Mouse (Mus musculus): ENCODE measurements around the gene Mcam. TPM values are rescaled to one million over a fixed set of nuclear protein-coding genes. Genes with fewer than 3 reads are reported as not detected.
A peak's percentile ranks its signal among the peaks of the same experiment; 100 is the strongest.

The Mcam gene
- total and polyA plus RNA-seq, 2 experiments from 2014 or later, result 54.2 to 190 TPM

DNA sequence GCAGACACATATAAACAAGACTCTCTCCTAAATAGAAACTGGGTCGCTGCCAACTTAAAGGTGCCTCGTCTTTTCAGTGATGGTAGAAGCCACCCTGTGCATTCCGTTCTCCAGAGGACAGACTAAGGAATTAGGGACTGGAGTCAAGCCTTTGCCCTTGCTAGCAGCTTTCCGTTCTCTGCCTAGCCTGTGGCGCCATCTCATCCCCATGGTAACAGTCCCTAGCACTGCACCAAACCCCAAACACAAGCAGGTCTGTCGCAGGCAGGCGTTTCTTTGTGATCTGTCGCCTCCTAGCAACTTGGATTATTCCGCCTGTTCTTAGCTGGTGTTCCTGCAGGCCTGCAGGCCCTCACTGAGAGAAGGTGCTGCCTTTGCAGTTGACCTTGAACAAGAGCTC lies 37.7 kb upstream of the Mcam start:
- H3K36me3 ChIP-seq (replicated peaks; ENCODE audit: control insufficient read depth, insufficient read depth, low read length), result peaks cover 40% of the 10 kb centered on the region
- ATAC-seq (ENCODE audit: insufficient read depth, low read depth) (peak; percentile 78), DNase-seq (ENCODE audit: low spot score) (peak; percentile 84)
- H3K4me2 ChIP-seq (ENCODE audit: low read depth, low read length), result no peak overlapping the region
- peak overlapping the region; percentile 93 for H3K27ac ChIP-seq (ENCODE audit: low read depth)
- H3K9ac ChIP-seq (replicated peaks; ENCODE audit: low read depth, low read length), result no peak overlapping the region
- peaks cover 6% of the 10 kb centered on the region; the same call in 1 of the 2 replicates for H3K4me1 ChIP-seq (ENCODE audit: control insufficient read depth, insufficient read depth)
- no peaks in the 10 kb centered on the region for H3K9me3 ChIP-seq (replicated peaks; ENCODE audit: control insufficient read depth, low read length)
- TF ChIP-seq EP300 (IDR thresholded peaks at IDR 0.05; ENCODE audit: low read depth) (no peak), CTCF (IDR thresholded peaks at IDR 0.05; ENCODE audit: low read depth) (no peak; the same call in 1 of the 2 replicates)
- no peaks in the 10 kb centered on the region for H3K27me3 ChIP-seq (ENCODE audit: control insufficient read depth, insufficient read depth, low read length)
- H3K4me3 ChIP-seq (ENCODE audit: low read depth, low read length), result no peak overlapping the region
- 21% methylated on average over 9 of the region's 9 CpGs for WGBS

DNA sequence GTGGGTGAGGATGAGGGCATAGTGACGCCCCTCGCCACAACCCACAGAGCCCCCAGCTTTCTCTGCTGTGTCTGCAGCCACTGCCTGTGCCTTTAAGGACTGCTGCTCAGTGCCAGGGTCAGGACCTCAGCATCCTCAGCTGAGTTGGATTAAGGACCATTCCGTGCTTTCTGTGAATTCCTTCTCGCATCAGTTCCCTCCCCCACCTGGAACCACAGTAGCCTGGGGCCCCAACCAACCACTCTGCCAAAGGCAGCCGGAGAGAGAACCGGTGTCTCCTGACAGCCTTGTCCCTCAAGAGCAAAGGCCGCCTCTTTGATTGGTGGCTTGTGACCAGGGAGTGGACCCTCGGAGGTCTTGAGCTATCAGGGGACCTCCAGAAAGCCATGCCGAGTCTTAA lies 32.8 kb upstream of the Mcam start, which contains the start of gene Mfrp:
Gene Mfrp (plus strand): TSS at position 240 of the 400 bp plus-strand sequence.
- Histone ChIP-seq H3K27me3 (ENCODE audit: control insufficient read depth, insufficient read depth, low read length) (no peaks in the 10 kb centered on the region), H3K36me3 (replicated peaks; ENCODE audit: control insufficient read depth, insufficient read depth, low read length) (no peaks in the 10 kb centered on the region), H3K4me3 (ENCODE audit: low read depth, low read length) (no peak within 1 kb of the TSS), H3K9ac (replicated peaks; ENCODE audit: low read depth, low read length) (no peak within 1 kb of the TSS), H3K27ac (ENCODE audit: low read depth) (no peak within 1 kb of the TSS), H3K9me3 (replicated peaks; ENCODE audit: control insufficient read depth, low read length) (no peaks in the 10 kb centered on the region), H3K4me1 (ENCODE audit: control insufficient read depth, insufficient read depth) (peaks cover 6% of the 10 kb centered on the region; the same call in 1 of the 2 replicates), H3K4me2 (ENCODE audit: low read depth, low read length) (no peak within 1 kb of the TSS)
- TF ChIP-seq EP300 (IDR thresholded peaks at IDR 0.05; ENCODE audit: low read depth) (no peak), CTCF (IDR thresholded peaks at IDR 0.05; ENCODE audit: low read depth) (no peak)
- no peak for DNase-seq (ENCODE audit: low spot score)
- WGBS, result 76% methylated on average over 9 of the region's 9 CpGs
- ATAC-seq (ENCODE audit: insufficient read depth, low read depth), result no peak

DNA sequence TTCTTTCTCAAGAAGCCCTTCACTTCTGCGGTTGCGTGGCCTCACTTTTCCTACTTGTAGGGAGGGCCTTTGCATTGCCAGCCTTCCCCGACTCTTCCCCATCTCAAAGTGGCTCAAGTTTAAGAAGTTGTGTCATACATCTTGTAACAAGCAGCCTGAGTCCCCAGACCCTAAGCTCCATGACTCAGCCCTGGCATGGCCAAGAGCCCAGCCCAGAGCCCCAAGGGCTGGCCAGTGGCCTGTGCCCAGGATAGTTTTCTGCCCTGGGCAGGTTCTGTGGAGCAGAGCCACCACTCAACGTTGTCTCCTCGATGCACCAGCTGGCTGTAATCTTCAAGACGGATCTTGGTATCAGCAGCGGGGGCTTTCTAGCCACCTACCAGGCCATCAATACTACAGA lies 29.4 kb upstream of the Mcam start:
- peaks cover 25% of the 10 kb centered on the region for H3K4me1 ChIP-seq (ENCODE audit: control insufficient read depth, insufficient read depth)
- no peak for TF ChIP-seq EP300 (IDR thresholded peaks at IDR 0.05; ENCODE audit: low read depth)
- no peak for TF ChIP-seq CTCF (IDR thresholded peaks at IDR 0.05; ENCODE audit: low read depth)
- no peak overlapping the region for H3K27ac ChIP-seq (ENCODE audit: low read depth)
- no peaks in the 10 kb centered on the region for H3K27me3 ChIP-seq (ENCODE audit: control insufficient read depth, insufficient read depth, low read length)
- H3K9ac ChIP-seq (replicated peaks; ENCODE audit: low read depth, low read length), result no peak overlapping the region
- H3K36me3 ChIP-seq (replicated peaks; ENCODE audit: control insufficient read depth, insufficient read depth, low read length), result no peaks in the 10 kb centered on the region; the same call in 1 of the 2 replicates
- H3K4me2 ChIP-seq (ENCODE audit: low read depth, low read length), result no peak overlapping the region
- H3K4me3 ChIP-seq (ENCODE audit: low read depth, low read length), result no peak overlapping the region
- no peaks in the 10 kb centered on the region for H3K9me3 ChIP-seq (replicated peaks; ENCODE audit: control insufficient read depth, low read length)
- DNase-seq (ENCODE audit: low spot score), result no peak
- no peak for ATAC-seq (ENCODE audit: insufficient read depth, low read depth)
- 84% methylated on average over 7 of the region's 7 CpGs for WGBS

DNA sequence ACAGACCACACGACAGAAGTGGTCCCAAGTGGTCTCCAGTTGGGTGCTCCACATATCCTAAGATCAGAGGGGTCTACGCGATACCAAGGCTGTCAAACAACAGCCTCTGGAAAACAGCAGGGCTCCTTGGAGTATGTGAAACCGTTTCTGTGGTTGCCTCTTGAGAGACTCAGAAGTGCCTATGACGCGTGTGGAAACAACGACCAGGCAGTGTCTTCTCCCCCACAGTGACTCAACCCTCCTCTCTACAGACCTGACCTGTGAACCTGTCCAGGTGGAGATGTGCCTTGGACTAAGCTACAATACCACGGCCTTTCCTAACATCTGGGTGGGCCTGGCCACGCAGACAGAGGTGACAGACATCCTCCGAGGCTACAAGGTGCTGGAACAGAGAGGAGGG lies 28.5 kb upstream of the Mcam start:
- Histone ChIP-seq H3K9ac (replicated peaks; ENCODE audit: low read depth, low read length) (no peak overlapping the region), H3K9me3 (replicated peaks; ENCODE audit: control insufficient read depth, low read length) (no peaks in the 10 kb centered on the region), H3K27me3 (ENCODE audit: control insufficient read depth, insufficient read depth, low read length) (no peaks in the 10 kb centered on the region), H3K36me3 (replicated peaks; ENCODE audit: control insufficient read depth, insufficient read depth, low read length) (no peaks in the 10 kb centered on the region; the same call in 1 of the 2 replicates), H3K4me2 (ENCODE audit: low read depth, low read length) (no peak overlapping the region), H3K4me1 (ENCODE audit: control insufficient read depth, insufficient read depth) (peaks cover 32% of the 10 kb centered on the region), H3K27ac (ENCODE audit: low read depth) (no peak overlapping the region), H3K4me3 (ENCODE audit: low read depth, low read length) (no peak overlapping the region)
- 76% methylated on average over 10 of the region's 10 CpGs for WGBS
- TF ChIP-seq CTCF (IDR thresholded peaks at IDR 0.05; ENCODE audit: low read depth), result no peak
- TF ChIP-seq EP300 (IDR thresholded peaks at IDR 0.05; ENCODE audit: low read depth), result no peak
- DNase-seq (ENCODE audit: low spot score) (no peak), ATAC-seq (ENCODE audit: insufficient read depth, low read depth) (no peak)

DNA sequence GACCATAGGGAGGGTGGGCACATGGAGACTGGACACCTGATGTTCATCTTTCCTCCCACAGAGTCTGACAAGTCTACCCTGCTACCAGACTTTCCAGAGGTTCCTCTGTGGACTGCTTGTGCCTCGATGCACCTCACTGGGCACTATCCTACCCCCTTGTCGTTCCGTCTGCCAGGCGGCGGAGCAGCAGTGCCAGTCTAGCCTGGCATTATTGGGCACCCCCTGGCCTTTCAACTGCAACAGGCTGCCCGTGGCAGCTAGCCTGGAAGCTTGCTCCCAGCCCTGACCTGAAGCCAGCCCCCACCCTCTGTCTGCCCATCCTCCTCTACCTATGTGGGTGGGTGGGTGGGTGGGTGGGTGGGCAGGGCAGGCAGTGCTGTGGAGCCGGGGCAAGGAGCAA lies 28.1 kb upstream of the Mcam start:
- Histone ChIP-seq H3K9me3 (replicated peaks; ENCODE audit: control insufficient read depth, low read length) (no peaks in the 10 kb centered on the region), H3K4me3 (ENCODE audit: low read depth, low read length) (no peak overlapping the region), H3K27me3 (ENCODE audit: control insufficient read depth, insufficient read depth, low read length) (no peaks in the 10 kb centered on the region), H3K36me3 (replicated peaks; ENCODE audit: control insufficient read depth, insufficient read depth, low read length) (no peaks in the 10 kb centered on the region; the same call in 1 of the 2 replicates), H3K4me2 (ENCODE audit: low read depth, low read length) (no peak overlapping the region), H3K27ac (ENCODE audit: low read depth) (peak overlapping the region; percentile 68), H3K9ac (replicated peaks; ENCODE audit: low read depth, low read length) (no peak overlapping the region), H3K4me1 (ENCODE audit: control insufficient read depth, insufficient read depth) (peaks cover 32% of the 10 kb centered on the region)
- 92% methylated on average over 7 of the region's 7 CpGs for WGBS
- ATAC-seq (ENCODE audit: insufficient read depth, low read depth), result no peak
- no peak for TF ChIP-seq EP300 (IDR thresholded peaks at IDR 0.05; ENCODE audit: low read depth)
- TF ChIP-seq CTCF (IDR thresholded peaks at IDR 0.05; ENCODE audit: low read depth), result no peak
- DNase-seq (ENCODE audit: low spot score), result no peak

DNA sequence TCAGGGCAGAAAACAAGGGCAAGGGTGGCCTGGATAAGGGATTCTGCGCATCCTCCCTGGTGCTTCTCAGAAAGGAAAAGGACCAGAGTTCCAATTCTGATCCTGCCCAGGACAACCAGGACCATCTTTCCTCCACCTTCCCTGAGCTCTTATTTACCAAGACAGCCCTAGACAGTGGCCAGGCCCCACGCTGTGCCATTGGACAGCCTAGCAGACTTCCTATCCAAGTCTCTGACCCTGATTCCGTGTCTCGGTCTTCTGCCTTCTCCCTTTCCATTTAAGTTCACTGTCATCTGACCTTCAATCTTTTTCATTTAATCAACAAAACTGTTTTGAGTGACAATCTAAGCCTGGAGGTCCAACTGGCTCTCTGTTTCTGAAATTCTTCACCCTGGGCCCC lies 27.7 kb upstream of the Mcam start:
- Histone ChIP-seq H3K36me3 (replicated peaks; ENCODE audit: control insufficient read depth, insufficient read depth, low read length) (no peaks in the 10 kb centered on the region; the same call in 1 of the 2 replicates), H3K27me3 (ENCODE audit: control insufficient read depth, insufficient read depth, low read length) (no peaks in the 10 kb centered on the region), H3K27ac (ENCODE audit: low read depth) (peak overlapping the region; percentile 68), H3K4me2 (ENCODE audit: low read depth, low read length) (0 out of 2 replicates have a peak overlapping the region, but pooled peaks have one; percentile 40), H3K9ac (replicated peaks; ENCODE audit: low read depth, low read length) (no peak overlapping the region), H3K9me3 (replicated peaks; ENCODE audit: control insufficient read depth, low read length) (no peaks in the 10 kb centered on the region), H3K4me1 (ENCODE audit: control insufficient read depth, insufficient read depth) (peaks cover 32% of the 10 kb centered on the region), H3K4me3 (ENCODE audit: low read depth, low read length) (no peak overlapping the region)
- TF ChIP-seq EP300 (IDR thresholded peaks at IDR 0.05; ENCODE audit: low read depth), result no peak
- TF ChIP-seq CTCF (IDR thresholded peaks at IDR 0.05; ENCODE audit: low read depth), result no peak
- DNase-seq (ENCODE audit: low spot score) (no peak), ATAC-seq (ENCODE audit: insufficient read depth, low read depth) (no peak)
- WGBS, result 70% methylated on average over 4 of the region's 4 CpGs
